In genomic region chr8:114143645-114144290, GRCm38 (mm10) we compare ENCODE assay signal across 15 mouse cellular contexts. TPM values are rescaled to one million over a fixed set of nuclear protein-coding genes. Genes with fewer than 3 reads are reported as not detected.
DNase-seq lines count a peak whose midpoint lies in the region; ATAC-seq and TF ChIP-seq lines count a peak whose summit lies in the region.
"Had no signal": no experiment of that assay in that cellular context is flagged by ENCODE, and none has a peak within 500 bp of the region (broad histone marks: within the 10 kb centered on the region; RNA-seq: fewer than 3 reads in every experiment).

No protein-coding gene starts in this region.

- WGBS in liver, postnatal 0 days (ENCODE audit: insufficient replicate concordance), result 65% methylated on average over 4 of the region's 4 CpGs
- 73% methylated on average over 4 of the region's 4 CpGs for WGBS in liver, embryonic 11.5 days

- intact Hi-C loops in heart, postnatal 25 days (cut with DNase I), result no loop called here

- H3K27ac ChIP-seq in liver, postnatal 0 days (ENCODE audit: low read depth), result no peak overlapping the region
- no peak overlapping the region for H3K27ac ChIP-seq in liver, embryonic 11.5 days (ENCODE audit: low read depth, low read length)
- H3K27ac ChIP-seq: embryonic facial prominence, embryonic 15.5 days; hindbrain, embryonic 14.5 days; limb, embryonic 12.5 days had no signal

- DNase-seq in adrenal gland, postnatal 10 days, result peak; percentile 70
- DNase-seq in adrenal gland, adult 18-20 months (ENCODE audit: low spot score in 2 of 2), result no peak
- DNase-seq in liver, postnatal 0 days, result peak; percentile 63
- no peak for DNase-seq in liver, embryonic 11.5 days (ENCODE audit: low spot score)
- DNase-seq in heart, postnatal 25 days (ENCODE audit: low spot score), result peak; percentile 24
- peak; percentile 80 for DNase-seq in skeletal muscle tissue, adult 2 months (ENCODE audit: low read depth, low spot score)
- no peak for DNase-seq in c-Kit-positive CD71-positive TER-119-positive erythroid progenitor cells, embryonic 14.5 days (ENCODE audit: low spot score)
- DNase-seq in thymus, postnatal 25 days, result no peak
- DNase-seq: cerebellum, adult 9-11 months; spleen, adult 18-20 months had no signal

- TF ChIP-seq EP300 in liver, postnatal 0 days (IDR thresholded peaks at IDR 0.05; ENCODE audit: low read depth), result no peak

- no peak overlapping the region for H3K4me3 ChIP-seq in liver, postnatal 0 days (ENCODE audit: low read depth, low read length)
- H3K4me3 ChIP-seq in liver, embryonic 11.5 days (ENCODE audit: low read depth, low read length), result no peak overlapping the region
- H3K4me3 ChIP-seq: embryonic facial prominence, embryonic 15.5 days; limb, embryonic 12.5 days had no signal

- 0 out of 2 replicates have a peak, but pooled peaks cover 4% of the 10 kb centered on the region for H3K36me3 ChIP-seq in liver, postnatal 0 days (replicated peaks; ENCODE audit: insufficient read depth, low read length)
- no peaks in the 10 kb centered on the region for H3K36me3 ChIP-seq in liver, embryonic 11.5 days (ENCODE audit: control insufficient read depth, insufficient read depth, low read length)

- no peaks in the 10 kb centered on the region for H3K9me3 ChIP-seq in liver, postnatal 0 days (ENCODE audit: low read length)
- H3K9me3 ChIP-seq in liver, embryonic 11.5 days (ENCODE audit: control insufficient read depth, low read length), result no peaks in the 10 kb centered on the region
- H3K9me3 ChIP-seq: embryonic facial prominence, embryonic 15.5 days; limb, embryonic 12.5 days had no signal

- H3K4me2 ChIP-seq in liver, postnatal 0 days (ENCODE audit: low read depth, low read length), result no peak overlapping the region
- H3K4me2 ChIP-seq in liver, embryonic 11.5 days, result no peak overlapping the region
- H3K4me2 ChIP-seq: embryonic facial prominence, embryonic 15.5 days; hindbrain, embryonic 14.5 days; limb, embryonic 12.5 days had no signal

- H3K27me3 ChIP-seq in liver, postnatal 0 days (ENCODE audit: insufficient read depth, low read length), result no peaks in the 10 kb centered on the region
- H3K27me3 ChIP-seq in liver, embryonic 11.5 days (replicated peaks; ENCODE audit: control insufficient read depth, insufficient read depth, low read length), result no peaks in the 10 kb centered on the region
- H3K27me3 ChIP-seq: embryonic facial prominence, embryonic 15.5 days; limb, embryonic 12.5 days had no signal

- no peak overlapping the region for H3K9ac ChIP-seq in liver, postnatal 0 days (replicated peaks)
- H3K9ac ChIP-seq in liver, embryonic 11.5 days (ENCODE audit: low read depth, low read length), result no peak overlapping the region
- H3K9ac ChIP-seq: embryonic facial prominence, embryonic 15.5 days; hindbrain, embryonic 14.5 days; limb, embryonic 12.5 days had no signal

- peak; percentile 81 for ATAC-seq in liver, postnatal 0 days
- ATAC-seq in liver, embryonic 11.5 days (replicated peaks; ENCODE audit: low FRiP score), result no peak
- ATAC-seq: lung, postnatal 0 days had no signal

- H3K4me1 ChIP-seq in liver, postnatal 0 days (ENCODE audit: insufficient read depth), result peaks cover 9% of the 10 kb centered on the region; the same call in 1 of the 2 replicates
- H3K4me1 ChIP-seq in liver, embryonic 11.5 days (replicated peaks; ENCODE audit: control insufficient read depth, insufficient read depth, low read length), result peaks cover 3% of the 10 kb centered on the region; the same call in 1 of the 2 replicates
- H3K4me1 ChIP-seq: embryonic facial prominence, embryonic 15.5 days; limb, embryonic 12.5 days had no signal

- TF ChIP-seq CTCF in liver, postnatal 0 days (IDR thresholded peaks at IDR 0.05; ENCODE audit: low read depth), result no peak

RNA-seq across cellular contexts. Expression of gene Nudt7, which starts 10.4 kb away (rescaled TPM):
- 10 to 100 TPM; 68.9 to 77.9 TPM for total RNA-seq in adrenal gland, postnatal 10 days (2021)
- total RNA-seq in adrenal gland, adult 18-20 months (2021), result 100 to 1,000 TPM in 1 of 2 experiments, 10 to 100 TPM in 1; 49.9 to 102 TPM
- 42.4 and 42.7 TPM in 2 replicates for polyA plus RNA-seq in liver, postnatal 0 days (2015; fragmentation: Nextera tagmentation; extraction: Ambion mirVana)
- 19.8 and 21.9 TPM in 2 replicates for polyA plus RNA-seq in liver, embryonic 11.5 days (2014; fragmentation: Nextera tagmentation; extraction: Ambion mirVana)
- 10 to 100 TPM; 84.6 to 89.5 TPM for total RNA-seq in heart, postnatal 25 days (2021)
- total RNA-seq: MEL had no signal

Comparison
In these comparisons a context has a peak if more than half of its experiments do, and no peak if none do; other contexts are left out.
1. DNase-seq: peak in adrenal gland, postnatal 10 days (single experiment), liver, postnatal 0 days (single experiment), heart, postnatal 25 days (single experiment) and skeletal muscle tissue, adult 2 months (single experiment); none in adrenal gland, adult 18-20 months (0 of 2), liver, embryonic 11.5 days (single experiment), c-Kit-positive CD71-positive TER-119-positive erythroid progenitor cells, embryonic 14.5 days (single experiment) and thymus, postnatal 25 days (single experiment).